Mouse (Mus musculus) lung, postnatal 0 days (tissue): ENCODE results near the gene Tmco1.

Experiments
- CTCF ChIP-seq: IDR thresholded peaks from 2 replicates; pipeline ENCODE4 v1.5.1; 2016; ENCODE audit warnings: antibody characterized with exemption, mild to moderate bottlenecking
- EP300 ChIP-seq: IDR thresholded peaks from 2 replicates; pipeline ENCODE4 v1.6.1; 2016; ENCODE audit warnings: antibody characterized with exemption, mild to moderate bottlenecking, control low read depth

DNA sequence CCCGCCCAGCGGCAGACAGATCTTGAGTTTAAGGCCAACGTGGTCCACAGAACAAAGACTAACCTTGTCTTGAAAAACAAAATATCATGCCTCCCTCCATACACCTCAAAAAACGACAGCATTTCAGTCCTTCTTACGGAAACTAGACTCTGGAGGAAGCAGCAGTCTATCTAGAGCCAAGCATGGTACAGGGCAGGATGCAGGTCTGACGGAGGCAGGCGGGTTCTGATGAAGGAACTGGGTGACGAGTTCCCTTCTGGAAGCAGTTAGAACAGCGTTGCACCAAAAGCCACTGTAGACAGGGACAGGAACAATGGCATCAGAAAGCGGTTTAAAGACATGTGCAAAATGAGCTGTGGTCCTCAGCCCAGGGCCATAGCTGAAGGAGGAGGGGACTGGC lies 28.1 kb upstream of the Tmco1 start:
- no peak for TF ChIP-seq CTCF
- TF ChIP-seq EP300: no peak
